Mouse (Mus musculus) lung, adult 2 months (tissue): ENCODE measurements around the gene Casp6. TPM values are rescaled to one million over a fixed set of nuclear protein-coding genes. Genes with fewer than 3 reads are reported as not detected.

ENCODE experiments used
- DNase-seq: peaks from one replicate; pipeline ENCODE4 v3.0.0; 2022
- H3K4me1 ChIP-seq: fragments of 200-500 bp; 2 replicates; pipeline ENCODE4 v1.6.1; 2011; ENCODE audit warnings: low read length; ENCODE audit not compliant: control insufficient read depth, insufficient read depth
- H3K4me3 ChIP-seq: fragments of 200-500 bp; replicated peaks from 2 replicates; pipeline ENCODE3; 2011; ENCODE audit warnings: low read depth, mild to moderate bottlenecking, control low read depth, low read length; ENCODE audit errors: extremely low read depth
- CTCF ChIP-seq: fragments of 200-500 bp; IDR thresholded peaks from 2 replicates; pipeline ENCODE4 v1.5.1; 2011; ENCODE audit warnings: mild to moderate bottlenecking, low read length, control low read depth; ENCODE audit not compliant: insufficient read depth
- POLR2A ChIP-seq: fragments of 200-500 bp; IDR thresholded peaks from 2 replicates; pipeline ENCODE4 v1.6.1; 2011; ENCODE audit warnings: low read depth, mild to moderate bottlenecking, control low read depth, low read length, borderline replicate concordance; ENCODE audit errors: extremely low read depth
- WGBS: fragments of 180-500 bp; shearing (Covaris S2); methylation state at CpG from one replicate; pipeline ENCODE4 v1.1.7; 2018; 5-methylcytosine and 5-hydroxymethylcytosine counted together
- polyA plus RNA-seq: library from polyadenylated mRNA; depleted of rRNA; stranded (reverse); fragments of >200 nt; gene quantifications from 2 replicates; pipeline ENCODE4 v1.2.3, GENCODE M21; 2012

Casp6 gene
- polyA plus RNA-seq, 1 experiment, result 41.5 TPM

GRCm38 (mm10) chr3:129887779-129888517, 13.3 kb upstream of the Casp6 start:
- TF ChIP-seq CTCF (no peak), POLR2A (no peak)
- Histone ChIP-seq H3K4me3 (no peak overlapping the region), H3K4me1 (no peaks in the 10 kb centered on the region)
- WGBS, result 67% methylated on average over 13 of the region's 13 CpGs
- no peak for DNase-seq

- WGBS, result 79% methylated on average over 5 of the region's 5 CpGs
- no peak for DNase-seq
- no peak overlapping the region for H3K4me3 ChIP-seq
- no peak for TF ChIP-seq POLR2A
- no peak for TF ChIP-seq CTCF
- H3K4me1 ChIP-seq, result no peaks in the 10 kb centered on the region
These were observed 9.2 kb upstream of the Casp6 start for GRCm38 (mm10) chr3:129892003-129892402.

- Histone ChIP-seq H3K4me3 (no peak overlapping the region), H3K4me1 (no peaks in the 10 kb centered on the region)
- TF ChIP-seq CTCF (no peak), POLR2A (no peak)
- no peak for DNase-seq
- 96% methylated on average over 3 of the region's 3 CpGs for WGBS
These were observed 8.1 kb upstream of the Casp6 start for GRCm38 (mm10) chr3:129893143-129893542.

- 49% methylated on average over 6 of the region's 6 CpGs for WGBS
- Histone ChIP-seq H3K4me3 (no peak overlapping the region), H3K4me1 (peaks cover 2% of the 10 kb centered on the region; the same call in 1 of the 2 replicates)
- no peak for DNase-seq
- no peak for TF ChIP-seq POLR2A
- no peak for TF ChIP-seq CTCF
These were observed 4.6 kb upstream of the Casp6 start for GRCm38 (mm10) chr3:129896591-129896990.

GRCm38 (mm10) chr3:129898886-129899285, 2.3 kb upstream of the Casp6 start:
- H3K4me3 ChIP-seq, result no peak overlapping the region
- DNase-seq, result no peak
- TF ChIP-seq POLR2A, result no peak
- no peak for TF ChIP-seq CTCF
- 74% methylated on average over 4 of the region's 4 CpGs for WGBS
- H3K4me1 ChIP-seq, result peaks cover 4% of the 10 kb centered on the region

GRCm38 (mm10) chr3:129903369-129903768, 2.1 kb downstream of the Casp6 start:
- no peak for DNase-seq
- Histone ChIP-seq H3K4me1 (peaks cover 4% of the 10 kb centered on the region), H3K4me3 (no peak overlapping the region)
- WGBS, result 90% methylated on average over 3 of the region's 3 CpGs
- TF ChIP-seq CTCF (no peak), POLR2A (no peak)

GRCm38 (mm10) chr3:129903866-129904265, 2.6 kb downstream of the Casp6 start:
- WGBS, result 73% methylated on average over 8 of the region's 8 CpGs
- Histone ChIP-seq H3K4me3 (no peak overlapping the region), H3K4me1 (peaks cover 4% of the 10 kb centered on the region)
- no peak for DNase-seq
- TF ChIP-seq POLR2A, result no peak
- TF ChIP-seq CTCF, result no peak

- DNase-seq, result no peak
- no peak for TF ChIP-seq POLR2A
- no peak for TF ChIP-seq CTCF
- 71% methylated on average over 7 of the region's 7 CpGs for WGBS
These were observed 3.3 kb downstream of the Casp6 start for GRCm38 (mm10) chr3:129904381-129905132.

GRCm38 (mm10) chr3:129912025-129912424, 10.8 kb downstream of the Casp6 start:
- Histone ChIP-seq H3K4me1 (no peaks in the 10 kb centered on the region), H3K4me3 (no peak overlapping the region)
- WGBS, result 91% methylated on average over 14 of the region's 14 CpGs
- no peak for TF ChIP-seq CTCF
- TF ChIP-seq POLR2A, result no peak
- no peak for DNase-seq

More at GRCm38 (mm10) chr3:129904381-129905132, 3.3 kb downstream of the Casp6 start:
- no peak overlapping the region for H3K4me3 ChIP-seq
- peaks cover 4% of the 10 kb centered on the region for H3K4me1 ChIP-seq

GRCm38 (mm10) chr3:129913241-129913640, 12.0 kb downstream of the Casp6 start:
- no peak for DNase-seq
- 93% methylated on average over 13 of the region's 13 CpGs for WGBS
- no peaks in the 10 kb centered on the region for H3K4me1 ChIP-seq
- TF ChIP-seq POLR2A (no peak), CTCF (no peak)
- H3K4me3 ChIP-seq, result no peak overlapping the region
